Mouse (Mus musculus): ENCODE data around the gene Ly6g5c.

DNA sequence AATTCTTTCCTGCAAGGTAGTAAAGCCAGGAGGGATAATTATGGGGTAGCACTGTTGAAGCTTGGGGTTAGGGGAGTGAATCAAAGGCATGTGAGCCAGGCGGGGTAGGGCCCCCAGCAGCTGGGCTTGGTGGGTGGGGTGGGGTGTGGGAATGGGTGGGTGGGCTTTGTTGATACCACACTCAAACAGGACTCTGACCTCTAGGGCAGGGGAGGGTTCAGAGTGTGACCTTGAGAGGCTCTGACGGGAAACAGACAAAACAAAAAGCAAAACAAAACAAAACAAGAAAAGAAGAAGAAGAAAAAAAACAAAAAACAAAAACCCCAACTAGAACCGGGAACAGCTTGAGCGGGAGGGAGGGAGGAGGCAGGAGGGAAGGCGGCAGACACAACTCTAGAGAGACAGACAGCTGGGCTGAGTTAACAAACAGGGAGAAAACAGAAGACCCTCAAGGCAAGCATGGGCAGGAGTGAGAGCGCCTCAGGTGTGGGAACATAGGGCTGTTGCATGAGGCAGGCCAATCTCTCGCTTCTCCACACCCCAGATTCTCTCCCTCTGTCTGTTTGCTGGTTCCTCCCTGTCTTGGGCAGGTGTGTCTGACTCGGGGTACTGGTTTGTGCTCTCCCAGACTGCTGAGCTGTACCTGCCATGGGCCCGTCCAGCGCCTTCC is 31.4 kb upstream of the Ly6g5c start, which contains the start of gene Ly6g6e:
- TF ChIP-seq TAL1 (IDR thresholded peaks at IDR 0.05; ENCODE audit: low read length) = no peak
- no peak for TF ChIP-seq GATA1 (IDR thresholded peaks at IDR 0.05; ENCODE audit: low read length)
